Mouse (Mus musculus): ENCODE measurements around the gene Wdr26. TPM values are rescaled to one million over a fixed set of nuclear protein-coding genes. Genes with fewer than 3 reads are reported as not detected.

The Wdr26 gene
- polyA plus RNA-seq, 1 experiment: 47.7 TPM

- TF ChIP-seq USF1 (IDR thresholded peaks at IDR 0.05; ENCODE audit: low read depth) (no peak), CEBPB (IDR thresholded peaks at IDR 0.05; ENCODE audit: insufficient read depth, poor library complexity, severe bottlenecking) (no peak), SRF (IDR thresholded peaks at IDR 0.05; ENCODE audit: control insufficient read depth, insufficient read length, low read depth) (no peak), TCF12 (IDR thresholded peaks at IDR 0.05; ENCODE audit: insufficient read depth, poor library complexity, severe bottlenecking) (no peak), REST (IDR thresholded peaks at IDR 0.05; ENCODE audit: insufficient read depth, insufficient read length) (no peak), MAX (IDR thresholded peaks at IDR 0.05; ENCODE audit: low read depth) (no peak), POLR2A (IDR thresholded peaks at IDR 0.05; ENCODE audit: insufficient read length, low read depth) (no peak), MYOG (IDR thresholded peaks at IDR 0.05; ENCODE audit: control insufficient read depth in 1 of 3, insufficient read depth in 1 of 3, insufficient read length in 2 of 3, low read depth in 2 of 3) (no peak), TCF3 (IDR thresholded peaks at IDR 0.05; ENCODE audit: insufficient read length, low read depth) (no peak)
- H3K4me2 ChIP-seq (ENCODE audit: low read depth): no peak overlapping the region
- H3K4me3 ChIP-seq: no peak overlapping the region
- no peak overlapping the region for H3ac ChIP-seq (ENCODE audit: control insufficient read depth, insufficient read length)
- H3K79me2 ChIP-seq (ENCODE audit: control insufficient read depth, insufficient read depth): peaks cover 16% of the 10 kb centered on the region
- H3K36me3 ChIP-seq (ENCODE audit: control insufficient read depth, insufficient read depth): peaks cover 46% of the 10 kb centered on the region
- no peaks in the 10 kb centered on the region for H3K27me3 ChIP-seq (ENCODE audit: control insufficient read depth, insufficient read depth, insufficient read length)
Observed at GRCm38 (mm10) chr1:181138730-181139129, 73.1 kb downstream of the Wdr26 start.

- no peak overlapping the region for H3K4me3 ChIP-seq
- TF ChIP-seq SRF (IDR thresholded peaks at IDR 0.05; ENCODE audit: control insufficient read depth, insufficient read length, low read depth): no peak
- TF ChIP-seq MYOD1 (IDR thresholded peaks at IDR 0.05; ENCODE audit: control insufficient read depth in 1 of 3, insufficient read length in 2 of 3, low read depth in 2 of 3): no peak
- no peak for TF ChIP-seq TCF12 (IDR thresholded peaks at IDR 0.05; ENCODE audit: insufficient read depth, poor library complexity, severe bottlenecking)
- no peak for TF ChIP-seq POLR2A (IDR thresholded peaks at IDR 0.05; ENCODE audit: insufficient read length, low read depth)
- no peak for TF ChIP-seq REST (IDR thresholded peaks at IDR 0.05; ENCODE audit: insufficient read depth, insufficient read length)
- no peak for TF ChIP-seq E2F4 (IDR thresholded peaks at IDR 0.05; ENCODE audit: insufficient read depth)
- TF ChIP-seq MAX (IDR thresholded peaks at IDR 0.05; ENCODE audit: low read depth): no peak
- no peak for TF ChIP-seq MYOG (IDR thresholded peaks at IDR 0.05; ENCODE audit: control insufficient read depth in 1 of 3, insufficient read depth in 1 of 3, insufficient read length in 2 of 3, low read depth in 2 of 3)
- no peak for TF ChIP-seq POLR2AphosphoS2 (IDR thresholded peaks at IDR 0.05; ENCODE audit: insufficient read length, low read depth)
- TF ChIP-seq CEBPB (IDR thresholded peaks at IDR 0.05; ENCODE audit: insufficient read depth, poor library complexity, severe bottlenecking): no peak
- no peak for TF ChIP-seq USF1 (IDR thresholded peaks at IDR 0.05; ENCODE audit: low read depth)
- no peak for TF ChIP-seq TCF3 (IDR thresholded peaks at IDR 0.05; ENCODE audit: insufficient read length, low read depth)
Observed at GRCm38 (mm10) chr1:181131915-181132314, 79.9 kb downstream of the Wdr26 start.

GRCm38 (mm10) chr1:181126766-181127165 is 85.0 kb downstream of the Wdr26 start:
- no peak overlapping the region for H3ac ChIP-seq (ENCODE audit: control insufficient read depth, insufficient read length)
- H3K79me2 ChIP-seq (ENCODE audit: control insufficient read depth, insufficient read depth): no peaks in the 10 kb centered on the region
- H3K27me3 ChIP-seq (ENCODE audit: control insufficient read depth, insufficient read depth, insufficient read length): no peaks in the 10 kb centered on the region
- H3K36me3 ChIP-seq (ENCODE audit: control insufficient read depth, insufficient read depth): peaks cover 59% of the 10 kb centered on the region
- TF ChIP-seq MAX (IDR thresholded peaks at IDR 0.05; ENCODE audit: low read depth) (no peak), MYOD1 (IDR thresholded peaks at IDR 0.05; ENCODE audit: control insufficient read depth in 1 of 3, insufficient read length in 2 of 3, low read depth in 2 of 3) (no peak), CEBPB (IDR thresholded peaks at IDR 0.05; ENCODE audit: insufficient read depth, poor library complexity, severe bottlenecking) (no peak), SRF (IDR thresholded peaks at IDR 0.05; ENCODE audit: control insufficient read depth, insufficient read length, low read depth) (no peak), REST (IDR thresholded peaks at IDR 0.05; ENCODE audit: insufficient read depth, insufficient read length) (no peak), POLR2AphosphoS2 (IDR thresholded peaks at IDR 0.05; ENCODE audit: insufficient read length, low read depth) (no peak), TCF3 (IDR thresholded peaks at IDR 0.05; ENCODE audit: insufficient read length, low read depth) (no peak), MYOG (IDR thresholded peaks at IDR 0.05; ENCODE audit: control insufficient read depth in 1 of 3, insufficient read depth in 1 of 3, insufficient read length in 2 of 3, low read depth in 2 of 3) (no peak), TCF12 (IDR thresholded peaks at IDR 0.05; ENCODE audit: insufficient read depth, poor library complexity, severe bottlenecking) (no peak), POLR2A (IDR thresholded peaks at IDR 0.05; ENCODE audit: insufficient read length, low read depth) (no peak), USF1 (IDR thresholded peaks at IDR 0.05; ENCODE audit: low read depth) (no peak), E2F4 (IDR thresholded peaks at IDR 0.05; ENCODE audit: insufficient read depth) (no peak)
- no peak overlapping the region for H3K4me2 ChIP-seq (ENCODE audit: low read depth)
- no peak overlapping the region for H3K4me3 ChIP-seq

More at GRCm38 (mm10) chr1:181131915-181132314, 79.9 kb downstream of the Wdr26 start:
- no peaks in the 10 kb centered on the region for H3K79me2 ChIP-seq (ENCODE audit: control insufficient read depth, insufficient read depth)
- H3ac ChIP-seq (ENCODE audit: control insufficient read depth, insufficient read length): no peak overlapping the region
- peak overlapping the region; percentile 37 for H3K4me2 ChIP-seq (ENCODE audit: low read depth)
- peaks cover 62% of the 10 kb centered on the region for H3K36me3 ChIP-seq (ENCODE audit: control insufficient read depth, insufficient read depth)
- no peaks in the 10 kb centered on the region for H3K27me3 ChIP-seq (ENCODE audit: control insufficient read depth, insufficient read depth, insufficient read length)

- no peak overlapping the region for H3K4me2 ChIP-seq (ENCODE audit: low read depth)
- no peaks in the 10 kb centered on the region for H3K79me2 ChIP-seq (ENCODE audit: control insufficient read depth, insufficient read depth)
- no peak overlapping the region for H3ac ChIP-seq (ENCODE audit: control insufficient read depth, insufficient read length)
- TF ChIP-seq E2F4 (IDR thresholded peaks at IDR 0.05; ENCODE audit: insufficient read depth) (no peak), REST (IDR thresholded peaks at IDR 0.05; ENCODE audit: insufficient read depth, insufficient read length) (no peak), SRF (IDR thresholded peaks at IDR 0.05; ENCODE audit: control insufficient read depth, insufficient read length, low read depth) (no peak), POLR2A (IDR thresholded peaks at IDR 0.05; ENCODE audit: insufficient read length, low read depth) (no peak), USF1 (IDR thresholded peaks at IDR 0.05; ENCODE audit: low read depth) (no peak), CEBPB (IDR thresholded peaks at IDR 0.05; ENCODE audit: insufficient read depth, poor library complexity, severe bottlenecking) (no peak), TCF3 (IDR thresholded peaks at IDR 0.05; ENCODE audit: insufficient read length, low read depth) (no peak), MAX (IDR thresholded peaks at IDR 0.05; ENCODE audit: low read depth) (no peak), POLR2AphosphoS2 (IDR thresholded peaks at IDR 0.05; ENCODE audit: insufficient read length, low read depth) (no peak), TCF12 (IDR thresholded peaks at IDR 0.05; ENCODE audit: insufficient read depth, poor library complexity, severe bottlenecking) (no peak), MYOG (IDR thresholded peaks at IDR 0.05; ENCODE audit: control insufficient read depth in 1 of 3, insufficient read depth in 1 of 3, insufficient read length in 2 of 3, low read depth in 2 of 3) (no peak), MYOD1 (IDR thresholded peaks at IDR 0.05; ENCODE audit: control insufficient read depth in 1 of 3, insufficient read length in 2 of 3, low read depth in 2 of 3) (no peak)
- H3K36me3 ChIP-seq (ENCODE audit: control insufficient read depth, insufficient read depth): peaks cover 59% of the 10 kb centered on the region
- no peak overlapping the region for H3K4me3 ChIP-seq
- H3K27me3 ChIP-seq (ENCODE audit: control insufficient read depth, insufficient read depth, insufficient read length): no peaks in the 10 kb centered on the region
Observed at GRCm38 (mm10) chr1:181125916-181126315, 85.9 kb downstream of the Wdr26 start.

Measured in myocyte (in vitro differentiated cells).